13 mouse cellular contexts compared by ENCODE assay signal in the genomic region with DNA sequence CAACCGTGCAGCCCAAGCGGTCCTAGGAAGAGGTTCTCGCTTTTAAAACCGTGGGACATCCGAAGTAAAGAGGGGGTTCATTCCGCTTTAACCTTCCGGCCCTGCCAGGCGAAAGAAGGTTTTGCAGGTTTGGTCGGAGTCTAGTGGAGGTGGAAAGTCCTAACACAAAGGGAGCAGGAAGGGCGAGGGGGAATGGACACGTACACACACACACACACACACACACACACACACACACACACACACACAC. TPM values are rescaled to one million over a fixed set of nuclear protein-coding genes. Genes with fewer than 3 reads are reported as not detected.
DNase-seq lines count a peak whose midpoint lies in the region; ATAC-seq and TF ChIP-seq lines count a peak whose summit lies in the region.
"Had no signal": no experiment of that assay in that cellular context is flagged by ENCODE, and none has a peak within 500 bp of the region (broad histone marks: within the 10 kb centered on the region; RNA-seq: fewer than 3 reads in every experiment).

No protein-coding gene starts in this region.

- DNase-seq in embryo, embryonic 10.5 days (ENCODE audit: low spot score) = peak; percentile 9
- DNase-seq in embryo, embryonic 11 days = no peak
- no peak for DNase-seq in left cerebral cortex, adult 2 months (ENCODE audit: extremely low spot score in 1 of 2, low spot score in 2 of 2)
- DNase-seq in left cerebral cortex, adult 18-20 months (ENCODE audit: low spot score in 2 of 2) = no peak
- no peak for DNase-seq in limb, embryonic 14.5 days (ENCODE audit: low spot score)
- DNase-seq in thymus, postnatal 14 days = no peak
- no peak for DNase-seq in adrenal gland, postnatal 36 days
- DNase-seq: cerebellum, adult 9-10 months; layer of hippocampus, adult 9-11 months; right cerebral cortex, postnatal 4 days had no signal

- peaks cover 14% of the 10 kb centered on the region; the same call in 1 of the 2 replicates for H3K36me3 ChIP-seq in limb, embryonic 14.5 days (ENCODE audit: control insufficient read depth, insufficient read depth, low read length)
- H3K36me3 ChIP-seq: neural tube, embryonic 12.5 days had no signal

- ATAC-seq in limb, embryonic 14.5 days (ENCODE audit: low FRiP score, low read depth) = no peak
- ATAC-seq: intestine, postnatal 0 days had no signal

- H3K4me3 ChIP-seq in left cerebral cortex, adult 2 months = no peak overlapping the region
- no peak overlapping the region for H3K4me3 ChIP-seq in embryonic fibroblast, embryonic 13.5 days (ENCODE audit: insufficient read depth, low read length)
- H3K4me3 ChIP-seq in limb, embryonic 14.5 days (replicated peaks; ENCODE audit: low read length) = peak overlapping the region; percentile 25
- H3K4me3 ChIP-seq: neural tube, embryonic 12.5 days had no signal

- 0 out of 2 replicates have a peak overlapping the region, but pooled peaks have one; percentile 96 for H3K27ac ChIP-seq in left cerebral cortex, adult 2 months
- peak overlapping the region; percentile 88 for H3K27ac ChIP-seq in embryonic fibroblast, embryonic 13.5 days (ENCODE audit: insufficient read depth, low read length)
- H3K27ac ChIP-seq in limb, embryonic 14.5 days (replicated peaks; ENCODE audit: low read depth, low read length) = no peak overlapping the region
- H3K27ac ChIP-seq: neural tube, embryonic 12.5 days had no signal

- H3K9ac ChIP-seq in limb, embryonic 14.5 days (ENCODE audit: low read depth, low read length, severe bottlenecking) = peak overlapping the region; percentile 38
- H3K9ac ChIP-seq: neural tube, embryonic 12.5 days had no signal

- 23% methylated on average over 11 of the region's 11 CpGs for WGBS in limb, embryonic 14.5 days

- 0 out of 2 replicates have a peak, but pooled peaks cover 24% of the 10 kb centered on the region for H3K27me3 ChIP-seq in limb, embryonic 14.5 days (ENCODE audit: control insufficient read depth, insufficient read depth, low read length)

- intact Hi-C loops in left cerebral cortex, adult 2 months (cut with DNase I) = no loop called here

- H3K4me1 ChIP-seq in embryonic fibroblast, embryonic 13.5 days (ENCODE audit: control insufficient read depth, insufficient read depth, low read length) = peaks cover 50% of the 10 kb centered on the region
- H3K4me1 ChIP-seq in limb, embryonic 14.5 days (ENCODE audit: control insufficient read depth, insufficient read depth, low read length) = peaks cover 99% of the 10 kb centered on the region

- H3K4me2 ChIP-seq in limb, embryonic 14.5 days (replicated peaks; ENCODE audit: low read depth, low read length, severe bottlenecking) = peak overlapping the region; percentile 41
- H3K4me2 ChIP-seq: neural tube, embryonic 12.5 days had no signal

- no peaks in the 10 kb centered on the region for H3K9me3 ChIP-seq in limb, embryonic 14.5 days (ENCODE audit: control insufficient read depth, low read length)
- H3K9me3 ChIP-seq: neural tube, embryonic 12.5 days had no signal

- TF ChIP-seq CTCF in left cerebral cortex, adult 2 months (IDR thresholded peaks at IDR 0.05) = no peak
- TF ChIP-seq CTCF in embryonic fibroblast, embryonic 13.5 days (IDR thresholded peaks at IDR 0.05; ENCODE audit: borderline replicate concordance, insufficient read depth, low read length) = no peak

- TF ChIP-seq POLR2A in embryonic fibroblast, embryonic 13.5 days (IDR thresholded peaks at IDR 0.05; ENCODE audit: low read depth, low read length) = no peak
- no peak for TF ChIP-seq POLR2A in limb, embryonic 14.5 days (IDR thresholded peaks at IDR 0.05; ENCODE audit: borderline replicate concordance, extremely low read depth, insufficient read depth, insufficient read length)

RNA-seq across cellular contexts. Expression of a gene that starts 14.7 kb away (rescaled TPM):
- total RNA-seq in left cerebral cortex, adult 2 months (2021) = 100 to 1,000 TPM; 347 to 350 TPM
- 100 to 1,000 TPM; 291 to 300 TPM for total RNA-seq in left cerebral cortex, adult 18-20 months (2021)
- polyA plus RNA-seq in embryonic fibroblast, embryonic 13.5 days (2011; ENCODE audit: insufficient read length, low read depth, missing spikeins) = 173 and 236 TPM in 2 replicates
- polyA plus RNA-seq in limb, embryonic 14.5 days (2012; rRNA removed) = 81.2 and 97.7 TPM in 2 replicates
- polyA plus RNA-seq in limb, embryonic 14.5 days (2014; fragmentation: Nextera tagmentation; extraction: Ambion mirVana) = 100 and 108 TPM in 2 replicates
- total RNA-seq in adrenal gland, postnatal 36 days (2021) = 100 to 1,000 TPM in 1 of 2 experiments, 10 to 100 TPM in 1; 99.9 to 108 TPM

RNA-seq across cellular contexts. Expression of a gene that starts 37.2 kb away (rescaled TPM):
- 10 to 100 TPM in 1 of 2 experiments, 1 to 10 TPM in 1; 9.7 to 11.1 TPM for total RNA-seq in left cerebral cortex, adult 2 months (2021)
- 10 to 100 TPM; 10.2 to 10.8 TPM for total RNA-seq in left cerebral cortex, adult 18-20 months (2021)
- 2.0 and 2.3 TPM in 2 replicates for polyA plus RNA-seq in embryonic fibroblast, embryonic 13.5 days (2011; ENCODE audit: insufficient read length, low read depth, missing spikeins)
- polyA plus RNA-seq in limb, embryonic 14.5 days (2012; rRNA removed) = 5.7 and 5.9 TPM in 2 replicates
- 6.4 and 6.9 TPM in 2 replicates for polyA plus RNA-seq in limb, embryonic 14.5 days (2014; fragmentation: Nextera tagmentation; extraction: Ambion mirVana)
- 1 to 10 TPM; 9.1 to 10.0 TPM for total RNA-seq in adrenal gland, postnatal 36 days (2021)

RNA-seq across cellular contexts. Expression of a gene that starts 45.9 kb away (rescaled TPM):
- 10 to 100 TPM; 23.9 to 25.8 TPM for total RNA-seq in left cerebral cortex, adult 2 months (2021)
- total RNA-seq in left cerebral cortex, adult 18-20 months (2021) = 10 to 100 TPM; 26.6 to 28.5 TPM
- polyA plus RNA-seq in embryonic fibroblast, embryonic 13.5 days (2011; ENCODE audit: insufficient read length, low read depth, missing spikeins) = 11.7 and 12.6 TPM in 2 replicates
- 39.8 and 45.6 TPM in 2 replicates for polyA plus RNA-seq in limb, embryonic 14.5 days (2012; rRNA removed)
- 43.2 and 44.9 TPM in 2 replicates for polyA plus RNA-seq in limb, embryonic 14.5 days (2014; fragmentation: Nextera tagmentation; extraction: Ambion mirVana)
- 10 to 100 TPM; 63.3 to 70.5 TPM for total RNA-seq in adrenal gland, postnatal 36 days (2021)

RNA-seq across cellular contexts. Expression of a gene that starts 55.0 kb away (rescaled TPM):
- 10 to 100 TPM; 77.7 to 77.8 TPM for total RNA-seq in left cerebral cortex, adult 2 months (2021)
- 10 to 100 TPM; 78.9 to 79.8 TPM for total RNA-seq in left cerebral cortex, adult 18-20 months (2021)
- 57.6 and 61.7 TPM in 2 replicates for polyA plus RNA-seq in embryonic fibroblast, embryonic 13.5 days (2011; ENCODE audit: insufficient read length, low read depth, missing spikeins)
- 82.0 and 82.4 TPM in 2 replicates for polyA plus RNA-seq in limb, embryonic 14.5 days (2012; rRNA removed)
- polyA plus RNA-seq in limb, embryonic 14.5 days (2014; fragmentation: Nextera tagmentation; extraction: Ambion mirVana) = 104 and 109 TPM in 2 replicates
- 100 to 1,000 TPM; 116 to 119 TPM for total RNA-seq in adrenal gland, postnatal 36 days (2021)
